Mouse (Mus musculus): ENCODE data around the gene Gm4175.
"Not testable (repeated sequence)": the region's sequence is repeated elsewhere in the genome, so short reads cannot be mapped to it uniquely, and the experiment has no call there.

Gene Gm4175

DNA sequence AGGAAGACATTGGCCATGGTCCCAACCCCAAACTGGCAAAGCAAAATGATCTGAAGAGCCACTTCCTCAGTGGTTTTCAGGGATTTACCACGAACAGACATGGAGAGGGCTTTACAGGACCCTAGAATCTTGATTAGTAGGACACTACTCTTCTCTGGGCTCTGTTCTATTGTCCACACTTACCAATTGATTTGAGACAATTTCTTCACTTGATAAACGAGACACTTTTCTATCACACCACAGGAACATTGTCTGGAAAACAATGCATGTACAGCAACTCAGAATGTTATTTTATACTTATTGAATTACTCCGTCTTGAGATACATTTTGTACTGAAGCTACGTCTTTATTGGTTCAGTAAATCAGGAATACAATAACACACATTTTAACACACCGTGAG, at the start of gene Gm4175:
Gene Gm4175, minus strand, starts transcription at position 101 of the 400 bp plus-strand sequence.
- DNase-seq (ENCODE audit: low spot score): not testable (repeated sequence)

DNA sequence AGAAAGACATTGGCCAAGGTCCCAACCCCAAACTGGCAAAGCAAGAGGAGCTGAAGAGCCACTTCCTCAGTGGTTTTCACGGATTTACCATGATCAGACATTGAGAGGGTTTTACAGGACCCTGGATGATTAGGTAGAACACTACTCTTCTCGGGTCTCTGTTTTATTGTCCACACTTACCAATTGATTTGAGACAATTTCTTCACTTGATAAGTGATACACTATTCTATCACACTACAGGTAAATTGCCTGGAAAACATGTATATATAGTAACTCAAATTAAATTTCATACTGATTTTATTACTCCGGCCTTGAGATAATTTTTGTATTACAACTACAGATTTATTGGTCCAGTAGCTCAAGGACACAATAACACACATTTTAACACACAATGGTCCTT, 35.4 kb upstream of the Gm4175 start, which contains the start of gene Gm4177:
Gene Gm4177, minus strand, starts transcription at position 101 of the 400 bp plus-strand sequence.
- DNase-seq (ENCODE audit: low spot score): not testable (repeated sequence)
